Mouse (Mus musculus): Measurements from ENCODE around the gene Arfip1.

DNA sequence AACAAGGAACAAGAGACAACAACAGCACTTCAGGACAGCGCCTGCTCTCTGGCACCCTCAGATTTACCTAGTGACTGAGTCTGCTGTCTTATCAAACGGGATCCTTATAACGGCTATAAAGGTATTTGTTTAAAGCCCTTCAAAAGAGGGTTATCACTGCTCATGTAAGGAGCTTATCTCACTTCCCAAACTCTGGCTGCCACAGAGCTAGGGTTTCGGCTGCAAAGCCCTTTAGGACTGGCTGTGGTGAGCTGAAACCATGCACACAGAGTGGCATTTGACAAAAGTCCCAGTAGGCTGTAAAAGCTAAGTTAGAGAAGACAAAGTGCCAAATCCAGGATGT lies 114.3 kb downstream of the Arfip1 start:
- TF ChIP-seq CTCF (IDR thresholded peaks at IDR 0.05; ENCODE audit: low read depth) (no peak), EP300 (IDR thresholded peaks at IDR 0.05; ENCODE audit: low read depth) (no peak)
